Mouse (Mus musculus) adrenal gland (tissue): ENCODE data around the gene Bhlhe23.

Experiments used
- intact Hi-C: fragments of 180-260 bp; cut with DNase I; formaldehyde crosslinking; loops from one replicate; pipeline ENCODE4 v1.15.1; 2025
- long read RNA-seq, 2 experiments: library from polyadenylated mRNA; unstranded; transcript quantifications; one replicate each; pipeline ENCODE4 v2.0.0; 2020; ENCODE audit warnings: borderline replicate concordance in 1 of 2; ENCODE audit not compliant: insufficient replicate concordance in 1 of 2

The Bhlhe23 gene
- long read RNA-seq, experiment 1, result 0 reads
- long read RNA-seq, experiment 2, result 0 reads

- intact Hi-C loops, result loop anchor here (10.0 kb wide), 1 partner anchor 302 kb away; no protein-coding TSS in a partner anchor
Observed at GRCm38 (mm10) chr2:180776793-180777192, at the start of gene Bhlhe23. TSS of gene Bhlhe23 (minus strand) at chr2:180776900.

GRCm38 (mm10) chr2:180825147-180825941 is 48.6 kb upstream of the Bhlhe23 start:
- intact Hi-C loops, result no loop called here

GRCm38 (mm10) chr2:180824724-180825123 is 48.0 kb upstream of the Bhlhe23 start:
- intact Hi-C loops, result no loop called here

- intact Hi-C loops, result no loop called here
Observed at GRCm38 (mm10) chr2:180824061-180824460, 47.4 kb upstream of the Bhlhe23 start.

- intact Hi-C loops, result no loop called here
Observed at GRCm38 (mm10) chr2:180822476-180822875, 45.8 kb upstream of the Bhlhe23 start.

GRCm38 (mm10) chr2:180819504-180819903 is 42.8 kb upstream of the Bhlhe23 start:
- intact Hi-C loops, result no loop called here

GRCm38 (mm10) chr2:180816440-180817065 is 39.9 kb upstream of the Bhlhe23 start:
- intact Hi-C loops, result no loop called here

- intact Hi-C loops, result no loop called here
Observed at GRCm38 (mm10) chr2:180813982-180814568, 37.4 kb upstream of the Bhlhe23 start.

GRCm38 (mm10) chr2:180811002-180811401 is 34.3 kb upstream of the Bhlhe23 start:
- intact Hi-C loops, result no loop called here

GRCm38 (mm10) chr2:180809510-180809909 is 32.8 kb upstream of the Bhlhe23 start:
- intact Hi-C loops, result loop anchor here (5.0 kb wide), 1 partner anchor 68 kb away; no protein-coding TSS in a partner anchor

GRCm38 (mm10) chr2:180805966-180806365 is 29.3 kb upstream of the Bhlhe23 start:
- intact Hi-C loops, result loop anchor here (5.0 kb wide), 1 partner anchor 71 kb away; no protein-coding TSS in a partner anchor

GRCm38 (mm10) chr2:180796008-180796407 is 19.3 kb upstream of the Bhlhe23 start:
- intact Hi-C loops, result loop anchor here (10.0 kb wide), 1 partner anchor 269 kb away; no protein-coding TSS in a partner anchor

GRCm38 (mm10) chr2:180795597-180795996 is 18.9 kb upstream of the Bhlhe23 start:
- intact Hi-C loops, result loop anchor here (10.0 kb wide), 1 partner anchor 269 kb away; no protein-coding TSS in a partner anchor

- intact Hi-C loops, result loop anchor here (10.0 kb wide), 1 partner anchor 270 kb away; no protein-coding TSS in a partner anchor
Observed at GRCm38 (mm10) chr2:180794422-180794821, 17.7 kb upstream of the Bhlhe23 start.

GRCm38 (mm10) chr2:180791674-180792073 is 15.0 kb upstream of the Bhlhe23 start:
- intact Hi-C loops, result loop anchor here (10.0 kb wide), 1 partner anchor 273 kb away; no protein-coding TSS in a partner anchor

GRCm38 (mm10) chr2:180788843-180789242 is 12.1 kb upstream of the Bhlhe23 start:
- intact Hi-C loops, result no loop called here

- intact Hi-C loops, result no loop called here
Observed at GRCm38 (mm10) chr2:180788386-180788785, 11.7 kb upstream of the Bhlhe23 start.

GRCm38 (mm10) chr2:180787566-180788232 is 11.0 kb upstream of the Bhlhe23 start:
- intact Hi-C loops, result no loop called here

- intact Hi-C loops, result no loop called here
Observed at GRCm38 (mm10) chr2:180786732-180787131, 10.0 kb upstream of the Bhlhe23 start.

GRCm38 (mm10) chr2:180780282-180780681 is 3.6 kb upstream of the Bhlhe23 start:
- intact Hi-C loops, result no loop called here
